Mouse (Mus musculus): ENCODE measurements around the gene Ptgis.

Gene Ptgis

GRCm38 (mm10) chr2:167147708-167148107 is 92.7 kb downstream of the Ptgis start:
- no peak for DNase-seq

- DNase-seq: no peak
Observed at GRCm38 (mm10) chr2:167145904-167146303, 94.5 kb downstream of the Ptgis start.

- DNase-seq: no peak
Observed at GRCm38 (mm10) chr2:167144439-167145307, 95.7 kb downstream of the Ptgis start.

GRCm38 (mm10) chr2:167143914-167144313 is 96.5 kb downstream of the Ptgis start:
- DNase-seq: no peak

GRCm38 (mm10) chr2:167142282-167142681 is 98.1 kb downstream of the Ptgis start:
- DNase-seq: no peak

GRCm38 (mm10) chr2:167141810-167142209 is 98.6 kb downstream of the Ptgis start:
- DNase-seq: no peak

Measured in kidney, adult 8-10 months (tissue).